Mouse (Mus musculus): Measurements from ENCODE around the gene Manba.

Gene Manba

GRCm38 (mm10) chr3:135519584-135519983, 34.2 kb downstream of the Manba start:
- in situ Hi-C loops (cut with MboI; ENCODE audit: unreplicated experiment in 2 of 2), result loop anchor here (10.0 to 25.0 kb wide), 3 partner anchors 193 to 807 kb away; no protein-coding TSS in a partner anchor

GRCm38 (mm10) chr3:135521963-135522362, 36.6 kb downstream of the Manba start:
- in situ Hi-C loops (cut with MboI; ENCODE audit: unreplicated experiment in 2 of 2), result loop anchor here in 1 of 2 experiments (25.0 kb wide), 2 partner anchors 190 to 810 kb away; no protein-coding TSS in a partner anchor

GRCm38 (mm10) chr3:135522618-135523355, 37.4 kb downstream of the Manba start:
- in situ Hi-C loops (cut with MboI; ENCODE audit: unreplicated experiment in 2 of 2), result loop anchor here in 1 of 2 experiments (25.0 kb wide), 2 partner anchors 190 to 810 kb away; no protein-coding TSS in a partner anchor

- in situ Hi-C loops (cut with MboI; ENCODE audit: unreplicated experiment in 2 of 2), result loop anchor here in 1 of 2 experiments (25.0 kb wide), 2 partner anchors 187 to 813 kb away; no protein-coding TSS in a partner anchor
Observed at GRCm38 (mm10) chr3:135524900-135525299, 39.5 kb downstream of the Manba start.

DNA sequence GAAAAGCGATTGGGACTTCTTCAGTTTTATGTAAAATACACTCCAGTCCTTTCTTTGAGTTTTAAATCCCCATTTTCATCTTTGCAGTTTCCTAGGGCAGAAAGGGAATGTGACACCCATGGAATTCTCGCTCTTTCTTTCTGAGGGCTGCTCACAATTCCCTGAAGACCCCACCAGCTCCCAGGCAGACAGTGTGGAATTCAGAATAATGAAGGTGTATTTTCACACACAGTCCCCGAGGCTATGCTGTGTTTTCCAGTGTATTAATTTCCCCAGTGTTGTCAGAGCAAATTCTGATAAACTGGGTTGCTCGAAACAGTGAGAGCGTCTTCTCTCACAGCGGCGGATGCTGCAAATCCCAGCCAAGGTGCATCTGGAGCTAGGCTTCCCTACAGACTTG, 44.3 kb downstream of the Manba start:
- in situ Hi-C loops (cut with MboI; ENCODE audit: unreplicated experiment in 2 of 2), result no loop called here

DNA sequence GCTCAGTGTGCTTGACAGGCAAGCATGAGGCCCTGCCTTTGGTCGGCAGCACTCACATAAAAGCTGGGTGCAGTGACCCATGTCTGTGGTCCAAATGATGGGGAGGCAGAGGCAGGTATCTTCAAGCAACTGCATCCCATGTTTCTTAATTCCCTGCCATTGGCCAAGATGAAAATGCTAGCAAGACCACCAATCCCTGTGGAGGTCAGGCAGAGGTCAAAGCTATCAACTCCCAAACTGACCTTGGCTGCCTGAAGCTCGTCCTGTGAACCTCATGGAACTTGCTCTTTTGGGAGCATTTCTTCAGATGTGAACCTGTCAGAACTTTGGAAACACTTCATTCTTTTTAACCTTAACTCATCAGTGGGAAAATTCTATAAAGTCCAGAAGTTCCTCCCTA, 46.4 kb downstream of the Manba start:
- in situ Hi-C loops (cut with MboI; ENCODE audit: unreplicated experiment in 2 of 2), result no loop called here

DNA sequence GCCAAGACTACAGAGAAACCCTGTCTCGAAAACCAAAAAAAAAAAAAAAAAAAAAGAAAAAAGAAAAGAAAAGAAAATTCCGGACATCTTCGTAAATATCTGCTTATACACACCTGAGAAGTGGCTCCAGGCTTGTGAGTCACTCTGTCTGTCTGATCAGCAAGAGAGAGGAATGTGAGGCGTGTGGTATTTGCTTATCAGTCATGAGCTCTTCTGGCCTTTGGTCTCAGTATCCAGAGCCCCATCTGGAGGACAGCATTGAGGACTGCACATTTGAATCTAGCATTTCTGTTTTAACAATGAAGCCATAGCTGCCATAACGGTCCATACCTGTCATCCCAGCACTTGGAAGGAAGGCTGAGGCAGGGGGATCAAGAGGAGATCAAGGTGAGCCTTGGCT, 48.7 kb downstream of the Manba start:
- in situ Hi-C loops (cut with MboI; ENCODE audit: unreplicated experiment in 2 of 2), result no loop called here

- in situ Hi-C loops (cut with MboI; ENCODE audit: unreplicated experiment in 2 of 2), result no loop called here
Observed at GRCm38 (mm10) chr3:135546212-135546923, 61.0 kb downstream of the Manba start.

DNA sequence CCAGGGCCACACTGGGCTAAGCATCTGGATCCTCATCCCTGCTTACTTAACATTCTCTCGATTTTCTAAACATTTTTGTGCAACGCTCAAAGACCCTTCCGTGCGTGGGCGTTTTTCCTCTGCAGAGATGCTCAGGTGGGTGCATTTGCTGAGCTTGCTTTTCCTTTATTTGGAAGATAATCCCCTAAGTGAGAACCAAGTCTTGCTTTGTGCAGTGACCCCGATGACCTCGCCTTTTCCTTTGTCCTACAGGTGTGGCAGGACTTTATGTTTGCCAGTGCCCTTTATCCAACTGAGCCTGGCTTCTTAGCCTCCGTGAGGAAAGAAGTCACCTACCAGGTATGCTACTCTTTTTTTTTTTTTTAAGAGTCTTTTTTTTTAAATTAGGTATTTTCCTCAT, 61.9 kb downstream of the Manba start:
- in situ Hi-C loops (cut with MboI; ENCODE audit: unreplicated experiment in 2 of 2), result no loop called here

DNA sequence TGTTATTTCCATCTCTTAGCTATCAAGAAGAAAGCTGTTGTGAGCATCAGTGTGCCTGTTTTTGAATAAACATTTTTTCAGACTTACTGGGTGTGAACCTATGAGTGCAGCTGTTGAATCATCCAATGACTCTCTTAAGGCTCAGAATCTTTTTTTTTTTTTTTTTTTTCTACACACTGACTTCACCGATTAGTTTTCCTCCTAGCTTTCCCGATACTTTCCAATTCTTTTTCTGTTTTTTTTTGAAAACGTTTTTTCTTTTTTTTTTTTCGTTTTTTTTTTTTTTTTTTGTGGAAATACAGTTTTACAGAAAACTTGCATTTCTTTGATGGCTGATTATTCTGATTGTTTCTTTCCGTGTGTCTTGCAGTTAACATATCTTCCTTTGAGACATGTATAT, 67.5 kb downstream of the Manba start:
- in situ Hi-C loops (cut with MboI; ENCODE audit: unreplicated experiment in 2 of 2), result no loop called here

GRCm38 (mm10) chr3:135555192-135555591, 69.8 kb downstream of the Manba start:
- in situ Hi-C loops (cut with MboI; ENCODE audit: unreplicated experiment in 2 of 2), result no loop called here

- in situ Hi-C loops (cut with MboI; ENCODE audit: unreplicated experiment in 2 of 2), result no loop called here
Observed at GRCm38 (mm10) chr3:135556052-135556587, 70.7 kb downstream of the Manba start.

DNA sequence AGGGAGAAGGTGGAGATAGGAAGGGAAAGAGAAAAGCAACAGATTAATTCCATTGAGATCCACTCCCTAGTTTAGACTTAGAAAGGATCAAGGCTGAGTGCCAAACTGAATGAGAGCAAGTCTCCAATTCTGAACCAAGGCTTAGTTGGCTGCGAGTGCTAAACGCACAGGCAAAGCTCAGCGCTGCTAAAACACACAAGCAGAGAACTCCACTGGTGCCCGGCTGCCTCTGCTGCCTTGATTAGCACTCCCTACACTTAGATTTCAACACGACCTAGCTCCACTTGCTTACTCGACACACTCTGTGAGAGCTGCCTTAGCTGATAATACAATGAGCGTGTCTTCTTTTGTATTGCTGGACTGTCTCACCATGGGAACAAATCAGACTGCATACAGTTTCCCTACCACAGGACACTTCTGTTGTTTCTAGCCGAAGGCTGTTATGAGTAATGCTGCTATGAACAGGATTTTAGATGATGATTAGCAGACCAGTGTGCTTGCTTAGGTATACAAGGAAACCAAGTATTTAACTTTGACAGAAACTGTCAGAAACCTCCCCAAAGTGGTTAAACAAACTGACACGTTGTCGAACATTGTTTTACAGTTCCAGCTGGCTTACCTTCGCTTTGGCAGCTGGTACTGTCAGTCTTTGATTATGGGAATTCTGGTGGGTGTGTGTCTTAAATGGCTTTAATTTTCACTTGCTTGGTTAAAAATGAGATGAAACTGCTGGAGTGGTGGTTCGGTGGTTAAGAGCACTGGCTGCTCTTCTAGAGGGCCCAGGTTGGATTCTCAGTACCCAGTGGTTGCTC, 71.6 kb downstream of the Manba start:
- in situ Hi-C loops (cut with MboI; ENCODE audit: unreplicated experiment in 2 of 2), result no loop called here

- in situ Hi-C loops (cut with MboI; ENCODE audit: unreplicated experiment in 2 of 2), result no loop called here
Observed at GRCm38 (mm10) chr3:135562036-135562435, 76.6 kb downstream of the Manba start.

DNA sequence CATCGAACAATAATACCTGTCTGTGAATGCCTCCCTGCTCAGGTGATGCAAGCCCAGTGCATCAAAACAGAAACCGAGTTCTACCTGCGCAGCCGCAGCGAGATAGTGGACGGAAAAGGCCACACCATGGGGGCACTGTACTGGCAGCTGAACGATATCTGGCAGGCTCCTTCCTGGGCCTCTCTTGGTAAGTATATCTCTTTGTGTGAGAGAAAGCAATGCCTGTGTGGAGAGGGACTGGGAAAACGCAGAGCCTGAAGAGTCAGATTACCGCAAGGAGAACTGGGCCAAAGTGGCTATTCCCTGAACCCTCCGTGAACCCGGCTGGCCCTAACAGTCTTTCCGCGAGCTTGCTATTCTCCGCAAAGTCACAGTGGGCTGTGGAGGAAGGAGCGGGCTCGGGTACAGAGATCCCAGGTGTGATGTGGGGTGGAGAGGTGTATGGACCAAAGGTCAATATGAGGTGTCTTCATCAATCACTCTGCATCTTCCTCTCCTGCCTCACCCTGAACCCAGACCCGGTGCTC, 77.8 kb downstream of the Manba start:
- in situ Hi-C loops (cut with MboI; ENCODE audit: unreplicated experiment in 2 of 2), result no loop called here

GRCm38 (mm10) chr3:135564706-135565105, 79.3 kb downstream of the Manba start:
- in situ Hi-C loops (cut with MboI; ENCODE audit: unreplicated experiment in 2 of 2), result no loop called here

GRCm38 (mm10) chr3:135565306-135565705, 79.9 kb downstream of the Manba start:
- in situ Hi-C loops (cut with MboI; ENCODE audit: unreplicated experiment in 2 of 2), result no loop called here

DNA sequence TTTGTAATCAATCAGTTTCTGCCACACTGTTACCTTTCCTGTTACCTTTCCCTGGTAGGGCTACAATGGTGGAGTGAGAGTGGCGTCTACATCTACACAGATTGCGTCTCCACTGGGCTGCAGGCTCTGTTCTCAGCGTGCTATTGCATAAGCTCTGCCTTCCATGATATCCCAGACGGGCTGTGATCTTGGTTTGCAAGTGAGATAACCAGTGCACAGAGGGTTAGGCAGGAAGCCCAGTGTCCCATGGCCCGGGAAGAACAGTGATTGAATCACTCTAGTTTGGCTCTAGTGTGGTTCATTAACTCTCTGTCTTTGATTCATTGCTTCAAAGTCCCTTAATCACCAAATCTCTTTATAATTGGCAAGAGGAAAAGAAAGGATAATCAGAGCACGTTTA, 82.5 kb downstream of the Manba start:
- in situ Hi-C loops (cut with MboI; ENCODE audit: unreplicated experiment in 2 of 2), result no loop called here

DNA sequence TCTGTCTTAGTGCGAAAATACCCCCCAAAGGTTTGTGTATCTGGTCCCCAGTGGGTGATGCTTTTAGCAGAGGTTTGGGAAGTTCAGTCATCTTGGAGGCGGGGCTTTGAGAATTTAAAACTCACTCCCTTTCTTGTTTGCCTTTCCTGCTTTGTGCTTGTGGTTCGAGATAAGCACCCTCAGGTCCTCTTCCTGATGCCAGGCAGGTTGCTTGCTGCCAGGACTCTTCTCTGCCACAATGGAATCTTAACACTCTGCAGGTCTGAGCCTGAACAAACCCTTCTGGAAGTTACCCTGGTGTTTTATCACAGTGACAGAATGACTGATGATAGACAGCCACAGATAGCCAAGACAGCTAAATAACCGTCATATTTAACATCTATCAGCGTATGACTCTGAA, 83.2 kb downstream of the Manba start:
- in situ Hi-C loops (cut with MboI; ENCODE audit: unreplicated experiment in 2 of 2), result no loop called here

- in situ Hi-C loops (cut with MboI; ENCODE audit: unreplicated experiment in 2 of 2), result no loop called here
Observed at GRCm38 (mm10) chr3:135571540-135571939, 86.1 kb downstream of the Manba start.

Data from v-Abl transformed pro-B cells (cell line).